Mouse (Mus musculus): ENCODE data around the gene Prss40. TPM values are rescaled to one million over a fixed set of nuclear protein-coding genes. Genes with fewer than 3 reads are reported as not detected.
"Not testable (repeated sequence)": the region's sequence is repeated elsewhere in the genome, so short reads cannot be mapped to it uniquely, and the experiment has no call there.

Gene Prss40
- polyA plus RNA-seq, 1 experiment: not detected

GRCm38 (mm10) chr1:34522205-34522849 lies 38.4 kb downstream of the Prss40 start:
- TF ChIP-seq CTCF (IDR thresholded peaks at IDR 0.05; ENCODE audit: borderline replicate concordance, control insufficient read depth, extremely low read depth, insufficient read depth, low read length, poor library complexity): no peak
- TF ChIP-seq POLR2A (IDR thresholded peaks at IDR 0.05; ENCODE audit: control insufficient read depth, extremely low read depth, insufficient read depth, low read length, poor library complexity): no peak
- H3K27me3 ChIP-seq (ENCODE audit: control insufficient read depth, insufficient read depth, low read length): no peaks in the 10 kb centered on the region
- DNase-seq: no peak
- no peaks in the 10 kb centered on the region for H3K4me1 ChIP-seq (replicated peaks; ENCODE audit: control insufficient read depth, insufficient read depth, low read length)
- H3K36me3 ChIP-seq (ENCODE audit: control insufficient read depth, insufficient read depth, low read length): no peaks in the 10 kb centered on the region
- H3K4me3 ChIP-seq (ENCODE audit: control insufficient read depth, insufficient read depth, low read length): no peak overlapping the region
- no peak overlapping the region for H3K27ac ChIP-seq (ENCODE audit: control insufficient read depth, insufficient read depth, low read length)
- whole genome bisulfite sequencing: 52% methylated on average over 6 of the region's 6 CpGs

GRCm38 (mm10) chr1:34518259-34518658 lies 42.5 kb downstream of the Prss40 start:
- no peaks in the 10 kb centered on the region for H3K27me3 ChIP-seq (ENCODE audit: control insufficient read depth, insufficient read depth, low read length)
- H3K36me3 ChIP-seq (ENCODE audit: control insufficient read depth, insufficient read depth, low read length): no peaks in the 10 kb centered on the region
- no peak overlapping the region for H3K4me3 ChIP-seq (ENCODE audit: control insufficient read depth, insufficient read depth, low read length)
- H3K27ac ChIP-seq (ENCODE audit: control insufficient read depth, insufficient read depth, low read length): no peak overlapping the region
- no peak for DNase-seq
- WGBS: 18% methylated on average over 1 of the region's 1 CpGs
- no peak for TF ChIP-seq CTCF (IDR thresholded peaks at IDR 0.05; ENCODE audit: borderline replicate concordance, control insufficient read depth, extremely low read depth, insufficient read depth, low read length, poor library complexity)
- TF ChIP-seq POLR2A (IDR thresholded peaks at IDR 0.05; ENCODE audit: control insufficient read depth, extremely low read depth, insufficient read depth, low read length, poor library complexity): no peak
- H3K4me1 ChIP-seq (replicated peaks; ENCODE audit: control insufficient read depth, insufficient read depth, low read length): no peaks in the 10 kb centered on the region

DNA sequence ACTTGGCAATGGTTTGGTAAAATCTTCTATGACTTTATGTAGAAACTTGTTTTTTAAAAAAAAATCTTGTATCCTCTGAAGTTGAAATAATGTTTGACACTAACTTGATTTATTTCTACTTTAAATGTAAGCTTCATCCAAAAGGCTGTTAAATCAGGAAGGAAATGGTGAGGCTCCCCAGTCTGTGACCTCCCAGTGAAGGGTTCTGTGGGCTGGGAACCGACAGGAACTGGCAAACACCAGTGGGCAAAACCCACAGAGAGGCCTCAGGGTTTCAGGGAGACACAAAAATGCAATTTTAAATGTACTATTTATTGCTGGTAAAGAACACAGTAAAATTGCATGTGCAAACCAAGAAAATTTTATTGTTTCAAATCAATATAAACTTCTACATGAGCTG lies 42.9 kb downstream of the Prss40 start:
- not testable (repeated sequence) for DNase-seq; H3K4me3 ChIP-seq (ENCODE audit: control insufficient read depth, insufficient read depth, low read length); H3K27me3 ChIP-seq (ENCODE audit: control insufficient read depth, insufficient read depth, low read length); H3K4me1 ChIP-seq (replicated peaks; ENCODE audit: control insufficient read depth, insufficient read depth, low read length); H3K27ac ChIP-seq (ENCODE audit: control insufficient read depth, insufficient read depth, low read length); H3K36me3 ChIP-seq (ENCODE audit: control insufficient read depth, insufficient read depth, low read length)
- 0% methylated on average over 1 of the region's 1 CpGs for WGBS

GRCm38 (mm10) chr1:34517297-34517696 lies 43.4 kb downstream of the Prss40 start:
- H3K27me3 ChIP-seq (ENCODE audit: control insufficient read depth, insufficient read depth, low read length); H3K27ac ChIP-seq (ENCODE audit: control insufficient read depth, insufficient read depth, low read length): not testable (repeated sequence)
- 4% methylated on average over 6 of the region's 6 CpGs for WGBS

DNA sequence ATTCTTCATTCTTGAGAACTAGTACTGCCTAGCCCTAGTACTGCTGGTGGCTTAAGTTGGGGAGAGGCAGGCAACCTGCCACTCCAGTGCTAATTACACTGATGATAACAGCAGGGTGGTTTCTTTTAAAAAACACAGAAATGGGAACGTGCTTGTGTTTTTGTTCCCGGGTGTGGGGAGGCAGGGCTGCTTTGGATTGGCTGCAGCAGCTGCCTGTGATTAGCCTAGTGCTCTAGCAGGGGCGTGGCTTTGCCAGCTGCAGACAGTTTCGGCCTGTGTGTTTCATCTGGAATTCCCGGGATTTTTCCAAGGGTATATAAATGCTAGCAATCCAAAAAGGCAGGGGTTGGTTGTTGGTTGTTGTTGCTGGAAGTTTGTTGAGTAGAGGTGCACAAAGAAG lies 44.1 kb downstream of the Prss40 start:
- 20% methylated on average over 5 of the region's 5 CpGs for WGBS
- Histone ChIP-seq H3K4me3 (ENCODE audit: control insufficient read depth, insufficient read depth, low read length) (no peak overlapping the region), H3K36me3 (ENCODE audit: control insufficient read depth, insufficient read depth, low read length) (no peaks in the 10 kb centered on the region), H3K27ac (ENCODE audit: control insufficient read depth, insufficient read depth, low read length) (no peak overlapping the region), H3K4me1 (replicated peaks; ENCODE audit: control insufficient read depth, insufficient read depth, low read length) (no peaks in the 10 kb centered on the region), H3K27me3 (ENCODE audit: control insufficient read depth, insufficient read depth, low read length) (no peaks in the 10 kb centered on the region)
- no peak for DNase-seq
- TF ChIP-seq POLR2A (IDR thresholded peaks at IDR 0.05; ENCODE audit: control insufficient read depth, extremely low read depth, insufficient read depth, low read length, poor library complexity): no peak
- no peak for TF ChIP-seq CTCF (IDR thresholded peaks at IDR 0.05; ENCODE audit: borderline replicate concordance, control insufficient read depth, extremely low read depth, insufficient read depth, low read length, poor library complexity)

More at GRCm38 (mm10) chr1:34517297-34517696, 43.4 kb downstream of the Prss40 start:
- not testable (repeated sequence) for H3K36me3 ChIP-seq (ENCODE audit: control insufficient read depth, insufficient read depth, low read length); DNase-seq; H3K4me1 ChIP-seq (replicated peaks; ENCODE audit: control insufficient read depth, insufficient read depth, low read length); H3K4me3 ChIP-seq (ENCODE audit: control insufficient read depth, insufficient read depth, low read length)

DNA sequence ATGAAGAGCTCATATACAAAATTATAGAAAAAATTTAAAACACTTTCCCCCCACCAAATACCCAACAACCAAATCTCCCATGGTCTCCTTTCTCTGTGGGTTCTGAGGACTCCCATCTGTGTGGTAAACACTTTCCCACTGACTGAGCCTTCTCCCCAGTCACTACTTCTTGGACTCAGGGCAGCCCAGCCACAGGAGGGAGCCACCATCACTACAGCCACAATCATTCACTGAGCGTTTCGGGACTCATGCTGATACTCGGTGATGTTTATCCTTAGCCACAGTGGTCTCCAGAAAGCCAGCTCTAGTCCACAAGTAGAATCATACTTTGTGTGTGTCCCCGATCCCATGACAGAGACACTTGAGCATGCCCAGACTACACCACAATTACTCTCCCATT lies 47.7 kb downstream of the Prss40 start:
- H3K27me3 ChIP-seq (ENCODE audit: control insufficient read depth, insufficient read depth, low read length): no peaks in the 10 kb centered on the region

DNA sequence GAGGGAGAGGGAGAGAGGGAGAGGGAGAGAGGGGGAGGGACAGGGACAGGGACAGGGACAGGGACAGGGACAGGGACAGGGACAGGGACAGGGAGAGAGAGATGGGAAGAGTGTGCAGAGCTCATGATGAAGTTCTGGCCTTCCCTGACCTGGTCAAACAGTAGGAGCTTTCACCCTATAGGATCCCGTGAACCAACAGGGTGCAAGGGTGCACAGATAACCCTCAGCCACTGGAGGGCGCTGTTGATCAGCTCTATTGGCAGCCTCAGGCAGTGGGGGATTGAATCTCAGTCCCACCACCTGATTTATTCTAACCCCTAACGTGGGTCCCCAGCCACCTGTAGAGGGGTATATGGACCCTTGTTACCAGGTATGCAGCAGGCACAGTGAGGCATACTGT lies 49.7 kb downstream of the Prss40 start:
- peak; percentile 61 for DNase-seq
- Histone ChIP-seq H3K4me3 (ENCODE audit: control insufficient read depth, insufficient read depth, low read length) (no peak overlapping the region), H3K36me3 (ENCODE audit: control insufficient read depth, insufficient read depth, low read length) (no peaks in the 10 kb centered on the region), H3K4me1 (replicated peaks; ENCODE audit: control insufficient read depth, insufficient read depth, low read length) (peaks cover 9% of the 10 kb centered on the region), H3K27me3 (ENCODE audit: control insufficient read depth, insufficient read depth, low read length) (no peaks in the 10 kb centered on the region), H3K27ac (ENCODE audit: control insufficient read depth, insufficient read depth, low read length) (no peak overlapping the region)
- TF ChIP-seq CTCF (IDR thresholded peaks at IDR 0.05; ENCODE audit: borderline replicate concordance, control insufficient read depth, extremely low read depth, insufficient read depth, low read length, poor library complexity) (peak; percentile 63; the same call in 1 of the 2 replicates), POLR2A (IDR thresholded peaks at IDR 0.05; ENCODE audit: control insufficient read depth, extremely low read depth, insufficient read depth, low read length, poor library complexity) (no peak)
- 9% methylated on average over 3 of the region's 3 CpGs for WGBS

More for the DNA sequence above, 47.7 kb downstream of the Prss40 start:
- Histone ChIP-seq H3K27ac (ENCODE audit: control insufficient read depth, insufficient read depth, low read length) (no peak overlapping the region), H3K4me3 (ENCODE audit: control insufficient read depth, insufficient read depth, low read length) (no peak overlapping the region), H3K36me3 (ENCODE audit: control insufficient read depth, insufficient read depth, low read length) (no peaks in the 10 kb centered on the region), H3K4me1 (replicated peaks; ENCODE audit: control insufficient read depth, insufficient read depth, low read length) (peaks cover 9% of the 10 kb centered on the region)
- DNase-seq: no peak
- WGBS: 80% methylated on average over 4 of the region's 4 CpGs
- TF ChIP-seq POLR2A (IDR thresholded peaks at IDR 0.05; ENCODE audit: control insufficient read depth, extremely low read depth, insufficient read depth, low read length, poor library complexity) (no peak), CTCF (IDR thresholded peaks at IDR 0.05; ENCODE audit: borderline replicate concordance, control insufficient read depth, extremely low read depth, insufficient read depth, low read length, poor library complexity) (no peak)
